8 mouse cellular contexts compared by ENCODE assay signal in the genomic region with DNA sequence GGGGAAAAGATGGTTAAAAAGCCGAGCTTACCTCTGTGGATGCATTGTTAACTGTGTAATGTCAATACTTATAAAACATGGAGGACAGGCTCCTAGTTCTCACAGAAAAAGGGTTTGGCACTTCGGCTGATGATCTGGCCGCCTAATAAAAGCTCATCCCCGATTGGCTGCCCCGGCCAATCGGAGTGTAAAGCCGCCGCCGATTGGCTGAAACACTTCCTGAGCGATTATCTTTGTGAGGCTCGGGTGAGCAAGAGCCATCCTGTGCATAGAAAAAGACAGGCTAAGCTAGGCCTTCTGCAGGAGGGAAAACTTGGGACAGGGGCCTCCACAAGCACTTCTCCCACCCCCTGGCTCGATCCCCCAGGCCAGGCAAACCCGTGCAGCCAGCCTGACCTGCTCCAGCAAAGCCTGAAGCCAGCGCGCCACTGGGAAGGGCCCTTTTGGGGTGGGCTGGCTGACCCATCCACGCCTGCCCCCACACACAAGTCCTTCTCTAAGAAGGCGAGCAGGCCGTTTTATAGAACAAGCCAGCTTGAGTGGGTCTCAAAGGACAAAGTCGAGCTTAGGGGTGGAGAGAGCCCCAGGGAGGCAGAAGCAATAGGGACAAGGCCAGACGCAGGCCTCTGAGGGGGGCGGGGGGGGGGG. TPM values are rescaled to one million over a fixed set of nuclear protein-coding genes. Genes with fewer than 3 reads are reported as not detected.
DNase-seq lines count a peak whose midpoint lies in the region; ATAC-seq lines count a peak whose summit lies in the region.

No protein-coding gene starts in this region.

- H3K9me3 ChIP-seq in intestine, embryonic 15.5 days: no peaks in the 10 kb centered on the region

- H3K27me3 ChIP-seq in intestine, embryonic 15.5 days (replicated peaks): no peaks in the 10 kb centered on the region

- peak; percentile 94 for DNase-seq in adrenal gland, adult 8-10 months
- peak; percentile 93 for DNase-seq in embryo, embryonic 11.5 days (ENCODE audit: low read depth, low spot score)
- DNase-seq in gastrocnemius, postnatal 36 days: peak; percentile 85 to 100
- DNase-seq in left cerebral cortex, postnatal 25 days (ENCODE audit: low spot score in 2 of 2): peak; percentile 99
- peak; percentile 95 for DNase-seq in mesoderm, embryonic 11.5 days (ENCODE audit: low read depth, low spot score)
- peak; percentile 98 for DNase-seq in right cerebral cortex, postnatal 25 days
- peak; percentile 96 to 99 for DNase-seq in urinary bladder, postnatal 36 days (ENCODE audit: low spot score in 2 of 2)

- 4% methylated on average over 20 of the region's 21 CpGs for WGBS in intestine, embryonic 15.5 days

- ATAC-seq in intestine, embryonic 15.5 days: peak; percentile 66

- H3K9ac ChIP-seq in intestine, embryonic 15.5 days: peak overlapping the region; percentile 70

- intact Hi-C loops in gastrocnemius, postnatal 36 days (cut with DNase I): no loop called here
- intact Hi-C loops in left cerebral cortex, postnatal 25 days (cut with DNase I): loop anchor here (2.0 kb wide), 2 partner anchors 58 to 66 kb away; no protein-coding TSS in a partner anchor

- peak overlapping the region; percentile 43 for H3K4me3 ChIP-seq in intestine, embryonic 15.5 days (replicated peaks)

- no peaks in the 10 kb centered on the region for H3K36me3 ChIP-seq in intestine, embryonic 15.5 days

- peak overlapping the region; percentile 100 for H3K27ac ChIP-seq in intestine, embryonic 15.5 days

- H3K4me2 ChIP-seq in intestine, embryonic 15.5 days (replicated peaks): peak overlapping the region; percentile 82

- peaks cover 79% of the 10 kb centered on the region for H3K4me1 ChIP-seq in intestine, embryonic 15.5 days (replicated peaks)

RNA-seq across cellular contexts. Expression of a gene that starts 14.1 kb away (rescaled TPM):
- 10 to 100 TPM; 51.7 to 94.5 (median 70.6) TPM for total RNA-seq in adrenal gland, adult 8-10 months (2022)
- 10 to 100 TPM; 12.7 to 17.3 TPM for total RNA-seq in gastrocnemius, postnatal 36 days (2021)
- 64.7 and 66.2 TPM in 2 replicates for polyA plus RNA-seq in intestine, embryonic 15.5 days (2015; fragmentation: Nextera tagmentation; extraction: Ambion mirVana)
- 100 to 1,000 TPM; 160 to 162 TPM for total RNA-seq in left cerebral cortex, postnatal 25 days (2021)

Comparison
In these comparisons a context has a peak if more than half of its experiments do, and no peak if none do; other contexts are left out.
1. Peak in every context shown above with its lines: DNase-seq, ATAC-seq, H3K4me3 ChIP-seq and H3K27ac ChIP-seq.